Mouse (Mus musculus) G1E-ER4 (cell line): ENCODE results near the gene 4933406M09Rik. TPM values are rescaled to one million over a fixed set of nuclear protein-coding genes. Genes with fewer than 3 reads are reported as not detected.

ENCODE experiments used
- GATA1 ChIP-seq: IDR thresholded peaks from one replicate; pipeline ENCODE4 v1.8.0; 2012; ENCODE audit warnings: low read length, inconsistent platforms
- polyA plus RNA-seq: library from polyadenylated mRNA; stranded (reverse); fragments of >175 nt; gene quantifications from 2 replicates; pipeline ENCODE4 v1.2.3, GENCODE M21; 2012

The 4933406M09Rik gene
- polyA plus RNA-seq, 1 experiment, result not detected

DNA sequence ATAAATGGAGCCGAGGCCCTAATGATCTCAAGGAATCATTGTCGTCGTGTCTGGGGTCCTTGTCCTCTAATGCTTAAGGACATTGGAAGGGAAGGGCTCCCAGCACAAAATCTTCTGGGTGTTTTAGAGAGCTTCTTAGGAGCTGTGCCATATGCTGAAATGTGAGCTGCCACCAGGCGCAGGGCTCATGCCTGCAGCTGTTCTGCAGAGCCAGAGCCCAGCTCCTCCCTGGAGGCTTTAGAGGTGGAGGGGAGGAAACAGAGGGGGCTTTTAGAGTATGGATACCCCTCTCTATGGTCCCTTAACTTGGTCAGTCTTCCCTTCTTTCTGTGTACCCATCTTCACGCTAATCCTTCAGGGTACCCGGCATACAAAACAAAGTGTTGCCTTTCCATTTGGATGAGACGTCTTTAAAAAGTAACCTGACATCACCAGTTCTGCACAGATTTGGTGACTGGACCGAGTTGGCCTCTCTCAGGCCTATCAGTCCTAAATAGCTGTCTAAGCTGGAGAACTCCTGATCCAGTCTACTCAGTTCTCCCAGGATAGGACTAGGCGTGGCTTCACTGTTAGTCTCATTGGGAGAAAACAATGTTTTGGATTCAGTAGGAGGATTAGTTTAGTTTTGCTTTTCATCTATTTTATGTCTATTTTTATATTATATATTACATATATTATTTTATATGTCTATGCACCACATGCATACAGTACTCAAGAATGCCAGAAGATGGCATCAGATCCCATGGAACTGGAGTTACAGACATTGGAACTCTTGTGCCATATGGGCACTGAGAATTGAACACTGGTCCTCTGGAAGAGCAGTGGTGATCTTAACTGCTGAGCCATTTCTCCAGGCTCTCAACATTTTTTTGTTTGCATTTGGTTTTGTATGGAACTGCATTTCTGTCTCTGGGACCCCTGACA, 26.2 kb downstream of the 4933406M09Rik start:
- no peak for TF ChIP-seq GATA1

DNA sequence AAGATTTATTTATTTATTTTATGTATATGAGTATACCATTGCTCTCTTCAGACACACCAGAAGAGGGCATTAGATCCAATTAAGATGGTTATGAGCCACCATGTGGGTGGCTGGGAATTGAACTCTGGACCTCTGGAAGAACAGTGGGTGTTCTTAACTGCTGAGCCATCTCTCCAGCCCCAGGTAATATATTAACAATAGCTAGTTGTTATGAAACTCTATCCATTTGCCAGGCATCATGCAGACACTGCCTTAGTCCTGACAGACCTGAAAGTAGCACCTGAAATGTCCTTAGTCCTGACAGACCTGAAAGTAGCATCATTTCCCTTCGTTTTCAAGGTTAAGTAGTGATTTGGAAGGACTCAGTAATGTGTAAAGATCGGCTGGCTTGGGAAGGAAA, 28.3 kb downstream of the 4933406M09Rik start:
- TF ChIP-seq GATA1, result no peak

DNA sequence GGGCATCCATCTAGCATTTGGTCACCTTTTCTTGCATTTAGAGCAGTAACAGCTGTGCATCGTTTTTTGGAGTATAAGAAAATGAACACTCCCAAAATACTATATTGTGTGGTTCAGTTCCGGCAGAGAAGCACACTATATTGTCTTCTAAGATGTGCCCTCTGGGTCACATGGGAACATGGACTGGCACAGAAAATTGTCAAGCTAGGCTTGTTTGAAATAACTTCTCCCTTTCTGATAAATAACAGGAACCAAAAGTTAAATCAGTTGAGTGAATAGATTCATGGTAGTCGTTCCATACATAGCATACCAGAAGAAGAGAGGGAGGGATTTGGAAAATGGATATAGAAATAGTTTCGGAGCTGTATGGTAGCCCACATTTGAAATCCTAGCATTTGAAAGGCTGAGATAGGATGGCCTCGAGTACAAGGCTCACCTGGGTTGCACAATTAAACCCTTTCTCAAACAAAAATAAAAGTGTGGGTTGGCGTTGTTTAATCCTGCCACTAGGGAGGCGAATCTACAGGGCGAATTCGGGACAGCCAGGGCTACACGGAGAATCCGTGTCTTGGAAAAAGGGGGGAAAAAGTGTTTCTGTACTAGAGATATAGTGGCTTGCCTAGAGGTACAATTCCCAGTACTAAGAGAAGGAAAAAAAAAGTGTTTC, 28.9 kb downstream of the 4933406M09Rik start:
- TF ChIP-seq GATA1, result no peak

DNA sequence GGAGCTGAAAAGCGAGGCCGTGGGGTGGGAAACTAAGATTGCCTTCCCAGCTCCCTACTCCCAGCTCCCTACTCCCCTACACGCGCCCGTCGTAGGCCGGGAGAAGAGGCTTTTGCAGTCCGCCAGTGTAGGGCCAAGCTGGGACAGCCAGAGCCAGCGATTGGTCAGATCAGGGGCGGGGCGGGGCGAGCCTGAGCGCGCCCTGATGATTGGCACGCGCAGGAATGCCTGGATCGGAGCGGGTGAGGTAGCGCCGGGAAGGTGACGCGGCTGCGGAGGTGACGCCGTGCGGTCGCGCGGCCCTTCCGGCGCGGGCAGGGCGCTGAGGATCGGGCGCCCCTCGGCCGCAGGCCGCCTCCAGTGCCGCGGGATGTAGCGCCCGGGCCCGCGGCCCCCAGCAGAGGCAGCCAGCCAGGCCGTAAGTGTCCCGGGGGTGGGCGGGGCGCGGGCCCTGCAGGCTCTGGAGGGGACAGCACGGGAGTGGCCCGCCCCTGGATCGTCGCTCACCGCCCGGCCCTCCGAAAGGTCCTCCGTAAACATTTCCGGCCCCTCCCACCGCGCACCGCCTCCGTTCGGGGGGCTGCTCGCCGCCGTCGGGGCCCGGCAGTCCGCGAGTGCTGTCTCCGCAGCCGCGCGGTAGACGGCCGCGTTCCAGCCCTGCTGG, 29.6 kb downstream of the 4933406M09Rik start, which contains the start of gene Adipor1:
TSS of gene Adipor1 (plus strand) at position 211 of the 664 bp plus-strand sequence.
- no peak for TF ChIP-seq GATA1

DNA sequence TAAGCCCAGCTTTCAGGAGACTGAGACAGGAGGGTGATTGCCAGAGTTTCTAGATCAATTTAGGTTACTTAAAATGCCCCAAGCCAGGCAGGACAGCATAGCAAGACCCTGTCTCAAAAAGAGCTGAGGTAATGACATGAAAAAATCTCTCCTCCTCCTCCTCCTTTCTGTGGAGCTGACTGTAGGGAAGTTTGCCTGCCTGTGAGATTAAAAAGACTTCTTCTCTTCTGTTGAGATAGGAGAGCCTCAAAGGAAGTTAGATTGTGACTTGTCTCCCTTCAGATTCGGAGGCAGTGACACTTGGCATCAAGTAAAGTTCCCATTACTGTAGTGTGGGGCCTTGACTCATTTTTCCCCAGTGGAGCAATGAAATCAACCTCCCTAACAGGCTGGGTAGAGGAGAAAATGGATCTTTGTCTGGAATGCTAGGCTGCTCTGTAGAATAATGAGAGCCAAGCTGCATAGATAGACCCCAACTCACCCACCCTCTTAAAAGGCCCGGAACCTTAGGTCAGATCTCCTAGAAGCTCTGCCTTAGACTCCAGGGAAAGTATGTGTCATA, 32.8 kb downstream of the 4933406M09Rik start:
- no peak for TF ChIP-seq GATA1

DNA sequence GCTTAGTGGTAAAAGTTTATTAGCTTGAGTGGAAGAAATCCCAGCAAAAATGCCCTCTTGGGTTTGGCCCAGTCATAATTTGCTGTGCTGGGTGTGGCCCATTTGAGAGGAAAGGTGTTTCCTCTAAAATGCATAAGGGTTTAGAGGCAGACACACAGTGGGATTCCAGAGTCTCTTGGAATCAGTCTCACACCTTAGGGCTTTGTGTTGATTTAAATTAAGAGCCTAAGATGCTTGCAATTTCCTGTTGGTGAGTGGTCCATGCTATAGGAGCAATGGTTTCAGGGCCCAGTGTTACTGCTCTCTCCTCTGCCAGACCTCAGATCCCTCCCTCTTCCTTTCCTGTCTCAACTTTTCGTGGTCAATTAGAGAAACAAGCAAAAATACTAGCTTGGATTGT, 33.4 kb downstream of the 4933406M09Rik start:
- no peak for TF ChIP-seq GATA1

DNA sequence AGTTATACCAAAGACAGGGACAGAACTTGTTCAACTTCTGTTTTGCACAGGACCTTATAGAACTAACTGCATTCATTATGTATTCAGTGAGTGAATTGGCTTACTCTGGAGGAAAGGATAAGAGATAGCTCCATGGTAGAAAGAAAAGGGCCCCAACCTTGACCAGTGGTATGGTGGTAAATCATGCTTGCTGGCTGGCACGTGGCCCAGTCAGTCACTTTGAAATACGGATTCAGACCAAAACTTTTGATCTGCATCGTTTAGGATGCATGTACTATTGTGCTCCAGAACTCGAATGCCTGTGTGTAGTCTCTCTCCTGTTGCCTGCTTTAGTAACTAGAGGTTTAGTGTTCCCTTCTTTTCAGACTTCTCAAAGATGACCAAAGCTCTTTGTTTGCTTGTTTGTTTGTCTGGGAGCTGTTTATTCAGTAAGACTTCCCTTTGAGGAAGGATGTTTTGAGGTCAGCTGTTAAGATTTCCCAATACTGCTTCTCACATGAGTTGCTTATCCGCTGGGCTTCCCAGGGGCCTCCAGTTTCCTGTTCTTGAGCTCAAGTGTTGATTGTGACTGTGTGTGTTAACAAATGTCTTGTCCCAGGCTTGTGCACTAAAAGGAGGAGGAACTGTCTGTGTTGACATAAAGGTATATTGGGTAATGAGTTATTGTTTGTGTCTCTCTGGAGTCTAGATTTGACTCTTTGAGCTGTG, 34.2 kb downstream of the 4933406M09Rik start:
- TF ChIP-seq GATA1, result no peak

DNA sequence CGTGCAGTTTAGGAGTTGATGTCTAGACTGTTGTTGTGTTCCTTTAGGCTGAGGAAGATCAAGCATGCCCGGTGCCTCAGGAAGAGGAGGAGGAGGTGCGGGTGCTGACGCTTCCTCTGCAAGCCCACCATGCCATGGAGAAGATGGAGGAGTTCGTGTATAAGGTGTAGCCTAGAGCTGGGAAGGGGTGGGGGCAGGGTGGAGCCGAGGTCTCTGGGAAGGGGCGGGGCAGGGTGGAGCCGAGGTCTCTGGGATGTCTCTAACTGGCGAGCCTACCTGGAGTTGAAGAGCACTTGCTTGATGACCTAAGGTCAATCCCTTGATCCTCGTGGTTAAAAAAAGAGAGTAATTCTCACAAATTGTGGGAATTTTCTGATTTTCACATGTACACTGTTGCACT, 38.2 kb downstream of the 4933406M09Rik start:
- no peak for TF ChIP-seq GATA1

DNA sequence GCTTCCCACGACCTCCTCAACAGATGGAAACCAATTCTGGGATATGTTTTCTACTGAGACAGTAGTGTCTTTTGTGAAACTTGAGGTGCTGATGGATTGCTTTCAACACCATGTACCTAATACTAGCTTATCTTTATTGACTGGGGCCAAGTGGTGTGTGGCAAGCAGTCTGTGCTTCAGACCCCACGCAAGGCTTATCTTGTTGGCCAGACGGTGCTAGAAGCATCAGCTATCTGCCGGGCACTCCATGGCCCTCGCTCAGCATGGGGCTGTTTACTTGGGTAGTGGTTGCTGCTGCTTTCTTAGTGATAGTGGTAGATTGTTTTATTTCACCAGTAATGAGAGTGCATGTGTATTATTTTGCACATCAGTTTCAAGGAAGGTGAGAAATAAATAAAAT, 40.5 kb downstream of the 4933406M09Rik start:
- peak; percentile 99 for TF ChIP-seq GATA1

DNA sequence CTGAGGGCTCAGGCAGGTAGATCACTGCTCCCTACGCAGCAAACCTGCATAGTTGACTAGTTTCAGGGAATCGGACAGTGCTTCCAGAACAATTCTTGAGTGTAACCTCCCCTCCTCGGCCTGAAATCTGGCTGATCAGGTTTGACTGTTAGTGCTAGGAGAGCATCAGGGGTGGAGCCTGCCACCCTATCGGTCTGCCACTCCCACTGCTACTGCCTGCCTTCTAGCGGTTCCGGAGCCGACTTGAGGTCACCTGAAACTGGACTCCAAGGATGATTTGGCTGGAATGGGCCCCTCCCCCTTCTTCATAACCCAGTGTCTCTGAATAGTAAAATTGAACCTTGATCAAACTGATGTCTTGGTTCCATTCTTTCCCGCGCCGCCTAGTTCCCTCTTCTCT, 47.3 kb downstream of the 4933406M09Rik start:
- no peak for TF ChIP-seq GATA1

DNA sequence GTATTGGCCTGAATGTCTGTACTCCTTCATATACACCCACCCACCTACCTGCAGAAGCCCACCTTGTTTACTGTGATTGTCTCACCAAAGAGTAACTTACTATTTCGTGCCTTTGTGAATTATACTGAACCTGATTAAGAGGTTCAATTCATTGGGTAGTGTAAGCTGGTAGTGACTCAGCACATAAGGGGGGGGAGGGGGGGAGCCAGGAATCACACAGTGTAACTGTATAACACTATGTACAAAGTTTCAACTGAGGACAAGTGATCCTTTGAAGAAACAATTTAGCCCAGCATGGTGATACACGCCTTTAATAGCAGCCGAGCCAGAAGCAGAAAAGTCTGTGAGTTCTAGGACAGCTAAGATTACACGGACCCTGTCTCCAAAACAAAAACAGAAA, 47.7 kb downstream of the 4933406M09Rik start:
- TF ChIP-seq GATA1, result no peak

DNA sequence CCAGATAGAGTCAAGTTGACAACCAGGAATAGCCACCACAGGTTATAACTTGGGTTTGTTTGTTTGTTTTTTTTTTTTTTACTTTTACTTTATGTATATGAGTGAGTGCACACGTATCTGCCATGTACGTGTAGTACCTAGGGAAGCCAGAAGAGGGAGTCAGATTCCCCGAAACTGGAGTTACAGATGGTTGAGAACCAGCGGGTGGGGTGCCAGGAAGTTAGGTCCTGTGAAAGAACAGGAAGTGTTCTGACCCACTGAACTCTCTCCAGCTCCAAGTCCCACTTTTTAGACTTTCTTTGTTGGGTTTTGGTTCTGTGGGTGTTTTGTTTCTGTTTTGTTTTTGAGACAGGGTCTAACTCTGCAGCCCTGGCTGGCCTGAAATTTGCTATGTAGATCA, 49.7 kb downstream of the 4933406M09Rik start:
- TF ChIP-seq GATA1, result no peak

DNA sequence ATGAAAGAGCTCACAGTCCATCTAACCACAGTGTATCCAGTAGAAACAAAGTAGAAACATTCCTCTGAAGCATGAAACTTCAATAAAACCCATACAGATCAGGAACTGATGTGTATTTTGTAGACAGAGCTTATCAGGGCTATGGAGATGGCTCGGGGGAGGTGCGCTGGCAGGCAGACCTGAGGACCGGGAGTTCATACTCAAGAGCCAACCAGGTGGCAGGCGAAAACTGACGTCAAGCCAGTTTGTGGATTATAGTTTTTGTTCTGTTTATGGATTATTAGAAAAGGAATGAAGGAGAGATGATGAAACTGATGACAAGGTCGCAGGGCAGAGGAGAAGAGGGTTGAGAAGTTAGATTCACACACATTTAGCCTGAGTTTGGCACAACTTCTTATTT, 54.7 kb downstream of the 4933406M09Rik start:
- no peak for TF ChIP-seq GATA1

Other genes starting within 250 kb of the 4933406M09Rik start
- gene Chil1, start 203.8 kb upstream of the 4933406M09Rik start, polyA plus RNA-seq, result not detected in 2 replicates
- not detected in 2 replicates for gene Mybph, start 192.5 kb upstream of the 4933406M09Rik start, polyA plus RNA-seq
- 0.01 TPM in 1 of 2 replicates, not detected in the other for gene Adora1, start 150.5 kb upstream of the 4933406M09Rik start, polyA plus RNA-seq
- not detected in 2 replicates for gene Myog, start 96.0 kb upstream of the 4933406M09Rik start, polyA plus RNA-seq
- gene Ppfia4, start 53.0 kb upstream of the 4933406M09Rik start, polyA plus RNA-seq, result 0.04 and 0.08 TPM in 2 replicates
- 49.6 and 62.4 TPM in 2 replicates for gene Tmem183a, start 24.0 kb upstream of the 4933406M09Rik start, polyA plus RNA-seq
- 41.6 and 56.5 TPM in 2 replicates for gene Cyb5r1, start 19.6 kb downstream of the 4933406M09Rik start, polyA plus RNA-seq
- 94.8 and 120 TPM in 2 replicates for gene Adipor1, start 29.4 kb downstream of the 4933406M09Rik start, polyA plus RNA-seq
- gene Klhl12, start 69.6 kb downstream of the 4933406M09Rik start, polyA plus RNA-seq, result 5.7 and 9.5 TPM in 2 replicates
- gene Rabif, start 108.7 kb downstream of the 4933406M09Rik start, polyA plus RNA-seq, result 8.9 and 11.1 TPM in 2 replicates
- not detected in 2 replicates for gene Mgat4e, start 163.7 kb downstream of the 4933406M09Rik start, polyA plus RNA-seq
- gene Kdm5b, start 174.2 kb downstream of the 4933406M09Rik start, polyA plus RNA-seq, result 33.3 and 44.5 TPM in 2 replicates